Mouse (Mus musculus) bone marrow macrophage, adult 2 months (primary cell): ENCODE results near the gene Pitpnm3.

Experiments used
- CTCF ChIP-seq: IDR thresholded peaks from 2 replicates; pipeline ENCODE4 v1.5.1; 2012; ENCODE audit warnings: low read depth, mild to moderate bottlenecking, low read length, moderate library complexity
- POLR2A ChIP-seq: IDR thresholded peaks from 2 replicates; pipeline ENCODE4 v1.6.1; 2012; ENCODE audit warnings: mild to moderate bottlenecking, low read depth, low read length, borderline replicate concordance

DNA sequence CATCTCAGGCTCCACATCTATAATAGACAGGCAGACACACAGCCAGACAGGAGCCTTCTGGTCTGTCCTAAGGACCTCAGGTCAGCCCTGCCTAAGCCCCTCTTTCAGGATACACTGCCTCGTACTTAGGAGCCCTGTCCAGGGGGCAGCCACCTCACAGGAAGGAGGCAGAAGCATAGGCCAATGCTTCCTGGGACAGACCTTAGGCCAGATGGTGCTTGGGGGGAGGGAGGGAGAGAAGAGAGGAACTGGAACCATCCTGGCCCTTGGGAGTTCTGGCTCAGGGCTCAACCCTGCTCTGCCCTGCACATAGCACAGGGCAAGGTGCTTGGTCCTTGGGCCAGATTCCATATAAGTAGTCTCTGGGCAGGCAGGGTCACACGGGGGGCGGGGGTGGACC, 9.8 kb downstream of the Pitpnm3 start:
- TF ChIP-seq CTCF (no peak), POLR2A (no peak)
